Mouse (Mus musculus): Measurements from ENCODE around the gene AF366264. TPM values are rescaled to one million over a fixed set of nuclear protein-coding genes. Genes with fewer than 3 reads are reported as not detected.
"Not testable (repeated sequence)": the region's sequence is repeated elsewhere in the genome, so short reads cannot be mapped to it uniquely, and the experiment has no call there.

The AF366264 gene
- not detected in 2 replicates for polyA plus RNA-seq (2015; fragmentation: Nextera tagmentation; extraction: Ambion mirVana)

GRCm38 (mm10) chr8:13838289-13838688 lies at the start of gene AF366264:
Gene AF366264, minus strand, starts transcription at chr8:13838389.
- ATAC-seq (ENCODE audit: insufficient read depth, low FRiP score, low read depth); H3K27ac ChIP-seq; H3K9ac ChIP-seq; H3K36me3 ChIP-seq; H3K27me3 ChIP-seq (replicated peaks); H3K4me2 ChIP-seq; H3K4me1 ChIP-seq; H3K4me3 ChIP-seq (replicated peaks); H3K9me3 ChIP-seq: not testable (repeated sequence)
- WGBS = 78% methylated on average over 5 of the region's 5 CpGs

- H3K4me1 ChIP-seq; H3K27me3 ChIP-seq (replicated peaks); H3K36me3 ChIP-seq; H3K9ac ChIP-seq; H3K27ac ChIP-seq; H3K9me3 ChIP-seq; ATAC-seq (ENCODE audit: insufficient read depth, low FRiP score, low read depth); H3K4me3 ChIP-seq (replicated peaks); H3K4me2 ChIP-seq: not testable (repeated sequence)
- WGBS = 80% methylated on average over 1 of the region's 1 CpGs
These were observed 5.1 kb upstream of the AF366264 start for GRCm38 (mm10) chr8:13843286-13843685.

GRCm38 (mm10) chr8:13828598-13829172 lies 9.5 kb downstream of the AF366264 start:
- ATAC-seq (ENCODE audit: insufficient read depth, low FRiP score, low read depth) = no peak
- no peaks in the 10 kb centered on the region for H3K9me3 ChIP-seq
- no peak overlapping the region for H3K9ac ChIP-seq
- no peak overlapping the region for H3K4me3 ChIP-seq (replicated peaks)
- H3K27me3 ChIP-seq (replicated peaks) = no peaks in the 10 kb centered on the region
- H3K27ac ChIP-seq = no peak overlapping the region
- H3K4me2 ChIP-seq = no peak overlapping the region
- H3K36me3 ChIP-seq = no peaks in the 10 kb centered on the region
- WGBS = 75% methylated on average over 7 of the region's 7 CpGs
- no peaks in the 10 kb centered on the region for H3K4me1 ChIP-seq

- Histone ChIP-seq H3K9ac (no peak overlapping the region), H3K27me3 (replicated peaks) (no peaks in the 10 kb centered on the region), H3K4me3 (replicated peaks) (no peak overlapping the region), H3K27ac (no peak overlapping the region), H3K4me2 (no peak overlapping the region), H3K9me3 (no peaks in the 10 kb centered on the region), H3K4me1 (no peaks in the 10 kb centered on the region), H3K36me3 (peaks cover 27% of the 10 kb centered on the region)
- no peak for ATAC-seq (ENCODE audit: insufficient read depth, low FRiP score, low read depth)
- WGBS = 86% methylated on average over 5 of the region's 5 CpGs
These were observed 38.6 kb downstream of the AF366264 start for GRCm38 (mm10) chr8:13799566-13799965.

GRCm38 (mm10) chr8:13797676-13798075 lies 40.5 kb downstream of the AF366264 start:
- no peaks in the 10 kb centered on the region for H3K4me1 ChIP-seq
- no peak overlapping the region for H3K27ac ChIP-seq
- no peak for ATAC-seq (ENCODE audit: insufficient read depth, low FRiP score, low read depth)
- no peaks in the 10 kb centered on the region for H3K9me3 ChIP-seq
- no peaks in the 10 kb centered on the region for H3K27me3 ChIP-seq (replicated peaks)
- no peak overlapping the region for H3K9ac ChIP-seq
- H3K36me3 ChIP-seq = peaks cover 33% of the 10 kb centered on the region
- WGBS = 88% methylated on average over 5 of the region's 5 CpGs
- H3K4me2 ChIP-seq = no peak overlapping the region
- H3K4me3 ChIP-seq (replicated peaks) = no peak overlapping the region

- Histone ChIP-seq H3K9me3 (no peaks in the 10 kb centered on the region), H3K4me3 (replicated peaks) (no peak overlapping the region), H3K36me3 (peaks cover 49% of the 10 kb centered on the region), H3K27me3 (replicated peaks) (no peaks in the 10 kb centered on the region), H3K4me2 (no peak overlapping the region), H3K9ac (no peak overlapping the region), H3K27ac (no peak overlapping the region), H3K4me1 (no peaks in the 10 kb centered on the region)
- WGBS = 89% methylated on average over 11 of the region's 11 CpGs
- ATAC-seq (ENCODE audit: insufficient read depth, low FRiP score, low read depth) = no peak
These were observed 44.5 kb downstream of the AF366264 start for GRCm38 (mm10) chr8:13793746-13794101.

- no peak for ATAC-seq (ENCODE audit: insufficient read depth, low FRiP score, low read depth)
- no peak overlapping the region for H3K4me2 ChIP-seq
- 90% methylated on average over 8 of the region's 8 CpGs for WGBS
- H3K27me3 ChIP-seq (replicated peaks) = no peaks in the 10 kb centered on the region
- H3K9me3 ChIP-seq = no peaks in the 10 kb centered on the region
- H3K9ac ChIP-seq = no peak overlapping the region
- peaks cover 44% of the 10 kb centered on the region for H3K36me3 ChIP-seq
- no peak overlapping the region for H3K27ac ChIP-seq
- H3K4me3 ChIP-seq (replicated peaks) = no peak overlapping the region
- no peaks in the 10 kb centered on the region for H3K4me1 ChIP-seq
These were observed 45.0 kb downstream of the AF366264 start for GRCm38 (mm10) chr8:13793097-13793745.

GRCm38 (mm10) chr8:13789606-13790005 lies 48.6 kb downstream of the AF366264 start:
- H3K9me3 ChIP-seq = no peaks in the 10 kb centered on the region
- no peaks in the 10 kb centered on the region for H3K27me3 ChIP-seq (replicated peaks)
- no peak overlapping the region for H3K27ac ChIP-seq
- WGBS = 94% methylated on average over 8 of the region's 8 CpGs
- H3K4me1 ChIP-seq = peaks cover 9% of the 10 kb centered on the region
- no peak overlapping the region for H3K4me2 ChIP-seq
- no peak overlapping the region for H3K9ac ChIP-seq
- ATAC-seq (ENCODE audit: insufficient read depth, low FRiP score, low read depth) = no peak
- peaks cover 22% of the 10 kb centered on the region for H3K36me3 ChIP-seq
- no peak overlapping the region for H3K4me3 ChIP-seq (replicated peaks)

- 0% methylated on average over 46 of the region's 47 CpGs for WGBS
These were observed 52.4 kb downstream of the AF366264 start for GRCm38 (mm10) chr8:13785764-13786299.

GRCm38 (mm10) chr8:13785250-13785763 lies 52.9 kb downstream of the AF366264 start, which contains the start of gene Upf3a:
Gene Upf3a, plus strand, starts transcription at chr8:13785615.
- peak within 1 kb of the TSS; percentile 84 for H3K4me3 ChIP-seq (replicated peaks)
- no peaks in the 10 kb centered on the region for H3K27me3 ChIP-seq (replicated peaks)
- ATAC-seq (ENCODE audit: insufficient read depth, low FRiP score, low read depth) = peak; percentile 95
- peaks cover 11% of the 10 kb centered on the region for H3K4me1 ChIP-seq
- no peaks in the 10 kb centered on the region for H3K9me3 ChIP-seq
- H3K4me2 ChIP-seq = peak within 1 kb of the TSS; percentile 90
- H3K27ac ChIP-seq = peak within 1 kb of the TSS; percentile 98
- peak within 1 kb of the TSS; percentile 86 for H3K9ac ChIP-seq
- WGBS = under 1% methylated on average over 47 of the region's 47 CpGs
- peaks cover 20% of the 10 kb centered on the region for H3K36me3 ChIP-seq

More at GRCm38 (mm10) chr8:13785764-13786299, 52.4 kb downstream of the AF366264 start:
- H3K4me3 ChIP-seq (replicated peaks) = peak overlapping the region; percentile 84
- H3K9ac ChIP-seq = peak overlapping the region; percentile 86
- peaks cover 18% of the 10 kb centered on the region for H3K36me3 ChIP-seq
- peak; percentile 93 for ATAC-seq (ENCODE audit: insufficient read depth, low FRiP score, low read depth)
- H3K9me3 ChIP-seq = no peaks in the 10 kb centered on the region
- H3K4me1 ChIP-seq = peaks cover 11% of the 10 kb centered on the region
- H3K27ac ChIP-seq = peak overlapping the region; percentile 98
- H3K27me3 ChIP-seq (replicated peaks) = no peaks in the 10 kb centered on the region
- H3K4me2 ChIP-seq = peak overlapping the region; percentile 90
